Mouse (Mus musculus) regulatory T cell (primary cell): Measurements from ENCODE around the gene Cmah.

Experiments
- in situ Hi-C: fragments of 300-600 bp; cut with MboI, MseI; formaldehyde crosslinking; loops from one replicate; pipeline ENCODE4 v1.15.1; 2025; ENCODE audit warnings: high pct_unique_total_duplicates

The Cmah gene

DNA sequence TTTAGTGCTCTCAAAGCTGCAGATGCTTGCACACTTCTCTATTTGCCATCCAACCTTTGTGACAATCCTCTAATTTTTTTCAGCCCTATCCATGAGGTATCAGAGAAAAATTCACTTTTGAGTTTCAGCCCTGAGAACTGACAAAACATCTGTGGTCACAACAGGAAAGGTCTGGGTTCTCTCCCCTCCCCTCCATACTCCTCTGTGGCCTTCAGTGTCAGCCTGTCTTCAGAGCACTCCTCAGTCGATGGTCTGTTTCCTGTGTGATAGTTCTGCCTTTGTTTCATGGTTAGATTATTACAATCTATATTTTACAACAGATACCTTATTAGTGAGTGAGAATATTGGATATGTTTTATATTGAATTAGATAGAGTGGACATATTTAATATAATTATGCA lies 184.2 kb downstream of the Cmah start:
- in situ Hi-C loops = no loop called here

DNA sequence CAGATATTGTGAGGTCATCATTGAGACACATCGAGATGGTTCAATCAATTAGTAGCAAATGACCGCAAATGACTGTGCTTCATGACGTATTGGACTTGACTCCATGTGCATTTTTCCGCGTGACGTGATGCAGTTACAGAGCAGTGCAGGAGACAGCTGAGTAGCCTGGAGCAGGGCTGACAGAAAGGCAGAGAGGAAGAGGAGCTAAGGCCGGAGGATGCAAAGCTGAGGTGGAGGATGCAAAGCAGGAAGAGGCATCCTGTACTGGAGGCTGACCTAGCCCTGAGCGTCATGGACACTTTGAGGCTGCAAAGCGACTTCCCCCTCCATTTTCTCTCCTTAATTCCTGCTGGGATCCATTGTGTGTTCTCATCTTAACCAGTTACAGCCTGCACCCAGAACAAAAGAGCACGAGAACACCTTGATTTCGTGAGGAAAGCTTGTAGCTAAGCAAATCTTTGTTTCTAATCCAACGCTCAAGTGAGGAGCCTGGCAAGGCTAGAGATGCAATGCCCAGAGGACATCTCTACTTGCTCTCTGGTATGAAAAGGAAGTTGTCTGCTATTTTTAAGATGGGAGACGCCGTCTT lies 184.8 kb downstream of the Cmah start:
- in situ Hi-C loops = no loop called here

DNA sequence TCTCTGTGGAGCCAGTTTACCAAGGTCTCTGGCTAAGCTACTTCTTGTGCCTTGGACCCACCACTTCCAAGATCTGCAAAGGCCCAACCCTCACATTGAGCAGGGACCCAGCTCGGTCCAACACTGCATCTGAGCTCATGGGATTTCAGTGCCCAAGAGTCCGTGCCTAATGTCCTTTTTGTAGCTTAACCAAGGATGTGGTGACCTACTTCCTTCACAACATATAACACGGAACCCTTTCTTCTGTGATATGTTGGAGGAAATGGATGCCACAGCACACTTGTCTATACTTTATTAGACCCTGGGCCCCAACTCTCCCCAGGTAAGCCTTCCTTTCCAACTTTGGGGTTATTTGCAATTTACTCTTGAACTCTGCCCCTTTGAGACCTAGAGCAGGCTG lies 186.5 kb downstream of the Cmah start:
- in situ Hi-C loops = no loop called here

GRCm38 (mm10) chr13:24515101-24515675 lies 188.0 kb downstream of the Cmah start:
- in situ Hi-C loops = no loop called here

DNA sequence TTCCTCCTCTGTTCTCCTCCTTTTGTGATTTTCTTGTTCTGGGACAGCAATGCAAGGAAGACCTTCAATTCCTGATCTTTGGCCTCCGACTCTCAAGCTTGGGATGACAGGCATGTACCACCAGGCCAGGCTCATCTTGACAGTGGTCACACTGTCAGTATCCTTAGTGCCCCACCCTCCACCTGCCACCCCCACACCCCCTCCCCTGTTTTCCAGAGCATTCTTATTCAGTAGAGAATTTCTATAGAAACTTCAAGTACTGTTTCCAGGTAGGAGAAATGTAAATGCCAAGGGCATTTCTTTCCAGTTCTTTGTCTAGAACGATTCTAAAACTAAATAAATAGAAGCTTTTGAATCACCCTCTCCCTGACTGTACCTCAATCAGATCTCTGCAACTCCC lies 190.6 kb downstream of the Cmah start:
- in situ Hi-C loops = no loop called here

- in situ Hi-C loops = no loop called here
Measured at GRCm38 (mm10) chr13:24518887-24519286, 191.7 kb downstream of the Cmah start.

DNA sequence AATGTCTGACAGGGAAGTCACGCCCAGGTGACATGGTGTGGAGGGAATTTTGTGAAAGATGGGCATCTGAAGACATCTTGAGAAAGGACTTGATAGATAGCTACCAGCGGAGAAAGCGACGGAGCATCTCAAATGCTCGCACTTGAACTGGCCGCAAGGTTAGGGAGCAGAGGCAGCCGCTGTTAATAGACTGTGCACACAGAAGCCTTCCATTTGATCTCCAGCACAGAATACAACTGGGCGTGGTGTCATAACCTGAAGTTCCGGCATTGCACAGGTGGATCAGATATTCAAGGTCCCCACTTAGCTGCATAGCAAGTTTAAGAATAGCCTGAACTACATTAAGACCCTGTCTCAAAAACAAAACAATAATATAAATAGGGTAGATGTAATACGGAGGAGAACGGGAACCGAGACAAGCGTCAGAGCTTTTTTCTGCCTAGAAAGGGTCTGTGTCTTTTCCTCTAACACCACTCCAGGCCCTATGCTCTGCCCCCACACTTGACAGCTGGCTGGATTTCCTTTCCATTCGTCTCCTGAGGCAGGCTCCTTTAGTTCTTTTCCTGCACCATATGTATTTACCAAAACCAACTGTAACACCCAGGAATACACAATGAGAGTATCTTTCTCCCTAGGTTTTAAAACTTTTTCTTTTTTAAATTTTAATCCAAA lies 192.9 kb downstream of the Cmah start:
- in situ Hi-C loops = loop anchor here (5.0 kb wide), 1 partner anchor 97 kb away; no protein-coding TSS in a partner anchor

DNA sequence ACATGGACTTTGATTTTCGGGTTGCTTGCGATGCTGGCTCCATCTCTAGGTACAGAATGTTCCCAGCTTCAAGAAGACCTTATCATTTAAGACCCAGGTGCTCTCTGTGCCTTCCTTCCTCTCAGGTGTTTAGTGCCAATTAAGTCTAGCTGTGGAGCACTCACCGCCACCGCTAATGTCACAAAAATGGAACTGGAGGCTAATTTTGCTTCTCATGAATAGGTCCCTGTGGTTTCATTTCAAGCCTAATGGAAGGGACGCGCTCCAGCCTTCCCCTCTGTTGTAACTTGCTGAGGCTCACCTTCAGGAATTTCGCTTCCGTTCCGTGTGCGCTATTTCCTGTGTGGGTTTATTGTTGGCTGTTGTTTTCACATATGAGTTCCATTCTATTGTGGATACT lies 193.6 kb downstream of the Cmah start:
- in situ Hi-C loops = loop anchor here (5.0 kb wide), 1 partner anchor 97 kb away; no protein-coding TSS in a partner anchor

GRCm38 (mm10) chr13:24521446-24522342 lies 194.5 kb downstream of the Cmah start:
- in situ Hi-C loops = loop anchor here (5.0 kb wide), 1 partner anchor 96 kb away; no protein-coding TSS in a partner anchor

- in situ Hi-C loops = loop anchor here (5.0 kb wide), 1 partner anchor 95 kb away; no protein-coding TSS in a partner anchor
Measured at GRCm38 (mm10) chr13:24522343-24522837, 195.2 kb downstream of the Cmah start.

DNA sequence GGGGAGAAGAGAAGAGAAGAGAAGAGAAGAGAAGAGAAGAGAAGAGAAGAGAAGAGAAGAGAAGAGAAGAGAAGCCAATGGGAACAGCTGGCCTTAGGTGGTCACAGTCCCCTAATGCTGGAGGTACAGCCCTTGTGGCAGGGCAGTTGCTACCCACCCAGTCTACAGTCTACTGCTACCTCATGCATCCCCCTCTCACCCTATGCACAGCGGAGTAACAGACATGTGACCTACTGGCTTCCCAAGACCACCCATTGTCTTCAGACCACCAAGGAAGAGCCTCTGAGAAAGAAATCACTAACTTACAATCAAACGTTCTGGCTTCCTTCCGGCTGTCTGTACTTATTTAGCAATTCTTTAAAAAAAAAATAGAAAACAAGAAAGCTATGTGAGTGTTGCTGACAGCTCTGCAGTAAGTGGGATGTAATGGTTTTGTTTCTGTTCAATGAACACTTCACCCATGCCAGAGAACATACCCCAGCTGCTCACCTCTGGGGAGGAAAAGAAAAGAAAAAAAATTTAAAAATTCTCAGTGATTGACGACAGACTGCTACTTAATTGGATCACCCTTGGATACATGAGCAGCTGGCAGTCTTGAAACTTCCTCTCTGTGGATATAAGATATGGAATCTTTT lies 196.5 kb downstream of the Cmah start:
- in situ Hi-C loops = loop anchor here (5.0 kb wide), 1 partner anchor 94 kb away; no protein-coding TSS in a partner anchor

GRCm38 (mm10) chr13:24524468-24524867 lies 197.3 kb downstream of the Cmah start:
- in situ Hi-C loops = loop anchor here (5.0 kb wide), 1 partner anchor 93 kb away; no protein-coding TSS in a partner anchor

DNA sequence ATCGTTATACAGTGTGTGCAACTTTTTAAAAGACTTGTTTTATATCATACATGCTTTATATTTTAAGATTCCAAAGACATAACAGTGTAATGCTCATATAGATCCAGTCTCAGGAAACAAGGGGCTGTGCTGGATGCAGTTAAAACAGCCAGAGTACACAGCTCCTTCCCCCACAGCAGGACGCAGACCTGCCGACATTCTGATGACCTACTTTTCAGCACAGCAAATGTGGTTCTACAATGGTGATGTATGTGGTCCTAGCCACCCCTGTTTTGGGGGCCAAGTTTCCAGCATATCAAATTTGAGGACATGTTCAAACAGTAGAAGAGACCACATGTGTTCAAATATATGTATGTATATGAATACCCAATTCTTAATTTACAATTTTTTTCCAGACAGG lies 198.3 kb downstream of the Cmah start:
- in situ Hi-C loops = no loop called here

- in situ Hi-C loops = no loop called here
Measured at GRCm38 (mm10) chr13:24526916-24527315, 199.7 kb downstream of the Cmah start.
